Mouse (Mus musculus): ENCODE data around the gene Fbxo42.

Gene Fbxo42

GRCm38 (mm10) chr4:141175783-141176182 lies 28.1 kb downstream of the Fbxo42 start:
- DNase-seq (ENCODE audit: low spot score in 2 of 2), result no peak

DNA sequence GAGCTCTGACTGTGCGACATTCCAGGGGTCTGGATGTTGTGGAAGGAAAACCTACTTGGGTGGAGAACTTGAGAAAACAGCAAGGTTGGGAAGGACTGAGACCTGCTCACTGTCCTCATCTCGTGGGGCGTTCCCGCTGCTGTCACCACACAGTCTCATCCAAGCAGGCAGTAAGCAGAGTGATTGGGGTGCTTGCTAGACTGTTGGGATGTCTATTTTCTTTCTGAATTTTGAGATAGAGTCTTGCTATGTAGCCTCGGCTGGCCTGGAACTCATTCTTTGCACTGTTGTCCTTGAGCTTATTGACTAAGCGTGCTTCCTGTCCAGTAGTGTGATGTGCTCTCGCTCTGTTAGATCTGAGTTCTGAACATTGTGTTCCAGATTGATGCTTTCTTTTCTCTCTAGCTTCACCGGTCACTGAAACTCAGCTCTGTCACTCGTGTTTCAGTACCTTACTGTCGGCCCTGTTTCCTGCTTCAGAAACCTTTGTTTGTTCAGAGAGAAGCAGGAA lies 28.7 kb downstream of the Fbxo42 start:
- no peak for DNase-seq (ENCODE audit: low spot score in 2 of 2)

DNA sequence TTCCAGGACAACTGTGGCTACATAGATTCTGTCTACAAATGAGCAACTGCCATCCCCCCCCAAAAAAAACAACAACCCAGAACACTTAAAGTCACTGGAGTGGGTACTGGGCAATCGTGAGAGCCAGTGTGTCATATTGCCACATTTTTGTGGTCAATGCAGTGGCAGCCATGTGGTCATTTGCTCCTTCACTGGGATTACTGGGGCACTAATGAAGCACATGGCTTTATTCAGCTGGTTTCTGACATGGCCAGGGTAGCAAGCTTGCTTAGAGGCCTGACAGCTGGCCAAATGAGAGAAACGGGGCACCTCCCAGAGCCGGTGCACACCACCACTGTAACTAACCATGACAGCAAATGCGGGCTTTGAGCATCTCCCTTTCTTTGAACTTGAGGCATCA lies 30.8 kb downstream of the Fbxo42 start:
- DNase-seq (ENCODE audit: low spot score in 2 of 2), result no peak

GRCm38 (mm10) chr4:141180831-141181230 lies 33.1 kb downstream of the Fbxo42 start:
- no peak for DNase-seq (ENCODE audit: low spot score in 2 of 2)

GRCm38 (mm10) chr4:141181981-141182380 lies 34.3 kb downstream of the Fbxo42 start:
- DNase-seq (ENCODE audit: low spot score in 2 of 2), result no peak

DNA sequence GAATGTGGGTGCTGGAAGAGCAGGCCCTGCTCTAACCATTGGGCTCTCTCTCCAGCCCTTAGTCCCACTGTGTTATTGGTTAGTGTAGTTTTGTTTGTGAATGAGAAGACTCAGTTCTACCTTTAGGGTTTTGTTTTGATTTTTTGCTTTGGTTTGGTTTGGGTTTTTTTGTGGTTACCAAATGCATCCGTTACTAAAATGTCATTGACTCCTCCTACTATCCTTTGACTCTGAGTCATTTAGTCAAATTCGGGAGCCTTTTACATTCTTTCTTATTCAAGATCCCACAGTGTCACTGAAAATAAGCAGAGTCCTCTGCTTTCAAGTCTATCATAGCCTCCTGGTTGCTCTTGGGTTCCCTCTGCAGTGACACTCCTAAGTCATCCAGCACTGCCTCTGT lies 36.2 kb downstream of the Fbxo42 start:
- no peak for DNase-seq (ENCODE audit: low spot score in 2 of 2)

GRCm38 (mm10) chr4:141184426-141184825 lies 36.7 kb downstream of the Fbxo42 start:
- DNase-seq (ENCODE audit: low spot score in 2 of 2), result no peak

DNA sequence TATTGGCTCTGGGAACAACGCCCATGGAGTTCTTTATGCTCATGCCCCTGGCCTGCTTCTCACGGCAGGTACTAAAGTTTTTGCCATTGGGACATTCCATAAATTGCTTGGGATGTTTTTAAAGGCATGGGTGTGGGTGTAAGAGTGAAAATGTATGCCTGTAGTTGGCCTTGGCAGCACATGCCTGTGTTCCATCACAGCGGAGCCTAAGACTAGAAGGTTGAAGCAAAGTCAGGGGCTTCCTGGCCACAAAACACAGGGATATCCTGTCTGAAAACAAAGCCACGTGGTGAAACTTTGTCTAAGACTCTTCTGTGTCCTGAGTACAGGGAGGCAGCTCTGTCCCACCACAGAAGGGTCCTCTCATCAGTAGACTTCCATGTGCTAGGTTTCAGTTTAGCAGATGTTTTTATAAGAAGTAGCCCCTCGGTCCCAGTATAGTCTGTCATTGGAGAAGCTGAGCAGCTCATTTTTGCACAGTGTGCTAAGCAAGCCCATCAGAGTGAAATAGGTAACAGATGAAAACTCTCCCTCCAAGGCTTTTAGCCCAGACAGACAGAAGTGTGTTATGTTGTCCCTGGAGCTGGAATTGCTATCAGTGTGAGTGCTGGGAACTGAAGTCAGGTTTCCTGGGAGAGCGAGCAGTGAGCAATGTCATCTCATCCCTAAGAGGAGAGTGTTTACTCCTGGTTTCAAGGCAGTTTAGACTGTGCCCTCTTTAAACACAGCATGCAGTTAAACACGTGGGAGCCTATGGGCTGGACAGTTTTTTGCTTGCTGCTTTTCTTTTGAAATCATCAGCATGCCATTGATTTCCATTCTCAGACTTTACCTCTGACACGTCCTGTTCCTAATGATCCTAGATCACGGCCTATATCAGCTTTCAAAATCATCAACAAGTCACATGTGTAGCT lies 39.5 kb downstream of the Fbxo42 start:
- DNase-seq (ENCODE audit: low spot score in 2 of 2), result no peak

- no peak for DNase-seq (ENCODE audit: low spot score in 2 of 2)
These were observed 43.6 kb downstream of the Fbxo42 start for GRCm38 (mm10) chr4:141191294-141191693.

- no peak for DNase-seq (ENCODE audit: low spot score in 2 of 2)
These were observed 46.8 kb downstream of the Fbxo42 start for GRCm38 (mm10) chr4:141194553-141194952.

GRCm38 (mm10) chr4:141196981-141197685 lies 49.4 kb downstream of the Fbxo42 start:
- no peak for DNase-seq (ENCODE audit: low spot score in 2 of 2)

DNA sequence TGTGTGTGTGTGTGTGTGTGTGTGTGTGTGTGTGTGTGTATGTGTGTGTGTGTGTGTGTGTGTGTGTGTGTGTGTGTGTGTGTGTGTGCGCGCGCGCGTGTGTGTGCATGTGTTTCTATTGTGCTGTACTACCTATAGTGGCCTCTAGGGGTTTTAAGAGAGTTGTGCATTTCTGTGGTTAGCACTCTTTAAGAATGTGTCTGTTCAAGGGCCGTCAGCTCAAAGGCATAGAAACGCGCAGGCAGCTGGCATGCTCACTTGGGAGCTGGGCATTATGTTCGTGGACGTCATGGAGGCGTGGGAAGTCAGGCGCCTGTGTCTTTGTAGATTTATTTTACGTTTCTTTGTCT lies 49.9 kb downstream of the Fbxo42 start:
- DNase-seq (ENCODE audit: low spot score in 2 of 2), result no peak

DNA sequence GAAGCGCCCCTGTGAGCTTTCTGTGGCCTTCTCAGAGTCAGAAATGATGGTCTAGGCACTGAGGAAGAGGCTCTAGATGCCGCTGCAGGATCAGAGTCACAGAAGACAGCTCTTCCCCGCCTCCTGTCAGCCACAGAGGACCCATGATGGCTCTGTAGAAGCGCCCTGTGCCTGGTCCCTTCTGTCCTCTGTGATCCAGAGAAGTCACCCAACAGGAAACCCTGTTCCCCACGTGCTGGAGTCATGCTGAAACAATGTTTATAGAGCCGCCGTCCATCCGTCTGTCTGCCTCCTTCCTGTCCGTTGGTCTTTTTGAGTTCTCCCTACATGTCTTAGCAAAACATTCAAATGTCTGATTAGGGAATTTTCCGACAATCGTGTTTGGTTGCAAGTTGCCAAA lies 53.2 kb downstream of the Fbxo42 start:
- DNase-seq (ENCODE audit: low spot score in 2 of 2), result no peak

DNA sequence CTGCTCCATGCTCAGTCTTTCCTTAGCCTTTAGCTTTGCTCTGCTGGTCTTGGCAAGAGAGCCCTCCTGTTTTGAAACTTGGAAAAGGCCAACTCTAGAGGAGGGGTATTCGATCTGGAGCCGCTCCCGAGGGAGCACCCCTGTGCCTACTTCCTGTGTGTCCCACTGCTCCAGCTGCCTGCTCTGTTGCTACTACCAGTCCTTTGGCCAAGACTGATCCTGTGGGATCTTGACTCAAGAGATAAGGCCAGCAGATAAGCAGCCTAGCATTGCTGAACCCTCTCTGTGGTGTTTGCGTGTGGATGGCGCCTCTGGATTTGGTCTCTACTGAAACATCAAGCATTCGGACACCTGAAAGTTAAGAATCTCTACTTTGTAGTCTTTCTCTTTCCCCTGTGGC lies 54.5 kb downstream of the Fbxo42 start:
- DNase-seq (ENCODE audit: low spot score in 2 of 2), result no peak

GRCm38 (mm10) chr4:141204580-141205061 lies 56.9 kb downstream of the Fbxo42 start:
- no peak for DNase-seq (ENCODE audit: low spot score in 2 of 2)

- no peak for DNase-seq (ENCODE audit: low spot score in 2 of 2)
These were observed 59.4 kb downstream of the Fbxo42 start for GRCm38 (mm10) chr4:141207081-141207480.

DNA sequence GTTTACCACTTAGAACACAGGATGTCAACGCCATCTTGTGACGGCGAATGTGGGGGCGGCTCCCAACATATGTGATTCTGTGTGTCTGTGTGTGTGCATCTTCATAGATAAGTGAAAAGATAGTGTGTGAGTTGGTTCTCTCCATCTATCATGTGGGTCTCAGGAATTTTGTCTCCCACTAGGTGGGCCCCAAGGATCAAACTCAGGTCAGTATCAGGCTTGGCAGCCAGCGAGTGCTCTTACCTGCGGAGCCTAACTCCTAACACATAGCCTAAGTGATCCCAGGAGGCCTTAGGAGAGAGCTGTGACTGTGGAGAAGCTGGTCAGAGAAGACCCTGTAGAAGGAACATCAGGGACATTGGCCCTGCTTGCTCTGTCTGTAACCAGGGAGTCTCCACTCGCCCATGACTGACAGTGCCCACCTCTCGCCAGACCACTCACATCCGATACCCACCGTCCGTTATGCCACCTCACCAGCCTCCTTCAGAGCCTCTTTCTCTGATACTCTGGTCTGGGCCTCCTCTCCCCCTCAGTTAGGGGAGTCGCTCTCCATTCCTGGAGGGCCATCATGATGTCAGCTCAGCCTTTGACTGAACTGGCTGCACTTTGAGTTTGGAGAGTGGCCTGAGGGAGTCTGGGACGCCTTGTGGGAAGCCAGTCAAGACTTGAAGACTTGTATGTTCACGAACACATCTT lies 63.0 kb downstream of the Fbxo42 start:
- no peak for DNase-seq (ENCODE audit: low spot score in 2 of 2)

DNA sequence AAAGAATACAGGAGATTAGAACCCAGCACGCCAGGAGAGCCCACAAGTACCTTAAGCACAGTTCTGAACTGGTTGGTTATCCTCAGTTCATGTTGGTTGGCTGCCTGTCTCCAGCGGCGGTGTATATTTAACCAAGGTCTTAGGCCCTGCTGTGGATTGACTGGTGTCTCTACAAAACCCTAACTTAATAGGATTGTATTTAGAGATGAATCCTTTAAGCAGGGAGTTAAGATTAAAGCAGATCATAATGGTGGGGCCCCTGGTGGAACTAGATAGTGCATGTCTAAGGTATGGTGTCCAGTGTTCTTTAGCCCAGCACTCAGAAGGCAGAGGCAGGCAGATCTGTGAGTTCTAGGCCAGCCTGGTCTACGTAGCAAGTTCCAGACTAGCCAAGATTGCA lies 63.9 kb downstream of the Fbxo42 start:
- no peak for DNase-seq (ENCODE audit: low spot score in 2 of 2)

GRCm38 (mm10) chr4:141212892-141213291 lies 65.2 kb downstream of the Fbxo42 start:
- no peak for DNase-seq (ENCODE audit: low spot score in 2 of 2)

- no peak for DNase-seq (ENCODE audit: low spot score in 2 of 2)
These were observed 65.6 kb downstream of the Fbxo42 start for GRCm38 (mm10) chr4:141213342-141213741.

GRCm38 (mm10) chr4:141213770-141214336 lies 66.1 kb downstream of the Fbxo42 start, which contains the start of gene Rsg1:
Gene Rsg1, plus strand, starts transcription at chr4:141213956.
- peak; percentile 93 to 97 for DNase-seq (ENCODE audit: low spot score in 2 of 2)
